Mouse (Mus musculus): ENCODE measurements around the gene Parm1.

- TF ChIP-seq CTCF (IDR thresholded peaks at IDR 0.05; ENCODE audit: control insufficient read depth, insufficient read depth, insufficient read length) (no peak), MAX (IDR thresholded peaks at IDR 0.05) (no peak), MYOD1 (IDR thresholded peaks at IDR 0.05; ENCODE audit: control insufficient read depth, insufficient read length, low read depth) (no peak), USF1 (IDR thresholded peaks at IDR 0.05; ENCODE audit: low read depth) (no peak), CEBPB (IDR thresholded peaks at IDR 0.05; ENCODE audit: low read depth) (no peak), MYOG (IDR thresholded peaks at IDR 0.05; ENCODE audit: control insufficient read depth, extremely low read depth, insufficient read length) (no peak)
Measured at GRCm38 (mm10) chr5:91653061-91653915, 135.9 kb downstream of the Parm1 start.

Data from C2C12 (cell line).